Mouse (Mus musculus) hindbrain, embryonic 12.5 days (tissue): ENCODE data around the gene 4931409K22Rik. TPM values are rescaled to one million over a fixed set of nuclear protein-coding genes. Genes with fewer than 3 reads are reported as not detected.
A peak's percentile ranks its signal among the peaks of the same experiment; 100 is the strongest.

Experiments used
- ATAC-seq: fragments of 200-750 bp; cut with Nextera tagmentation; 2 replicates; pipeline ENCODE4 v1.8.0; 2017; ENCODE audit warnings: moderate TSS enrichment; ENCODE audit not compliant: low FRiP score
- H3K27ac ChIP-seq: fragments of 300-500 bp; sonication (generic); 2 replicates; pipeline ENCODE4 v1.5.1; 2016; ENCODE audit warnings: mild to moderate bottlenecking
- H3K27me3 ChIP-seq: fragments of 300-500 bp; sonication (generic); 2 replicates; pipeline ENCODE4 v1.6.1; 2016; ENCODE audit warnings: mild to moderate bottlenecking
- H3K36me3 ChIP-seq: fragments of 300-500 bp; sonication (generic); 2 replicates; pipeline ENCODE4 v1.6.1; 2016; ENCODE audit warnings: mild to moderate bottlenecking
- H3K4me1 ChIP-seq: fragments of 300-500 bp; sonication (generic); 2 replicates; pipeline ENCODE4 v1.6.1; 2016
- H3K4me2 ChIP-seq: fragments of 300-500 bp; sonication (generic); replicated peaks from 2 replicates; pipeline ENCODE4 v1.6.1; 2016; ENCODE audit warnings: mild to moderate bottlenecking
- H3K4me3 ChIP-seq: fragments of 300-500 bp; sonication (generic); 2 replicates; pipeline ENCODE4 v1.5.1; 2016; ENCODE audit warnings: mild to moderate bottlenecking
- H3K9ac ChIP-seq: fragments of 300-500 bp; sonication (generic); 2 replicates; pipeline ENCODE4 v1.6.1; 2016; ENCODE audit warnings: mild to moderate bottlenecking, moderate library complexity
- H3K9me3 ChIP-seq: fragments of 300-500 bp; sonication (generic); replicated peaks from 2 replicates; pipeline ENCODE4 v1.6.1; 2016; ENCODE audit warnings: mild to moderate bottlenecking
- WGBS: fragments of 180-500 bp; shearing (Covaris S2); methylation state at CpG from one replicate; pipeline ENCODE4 v1.1.7; 2016; 5-methylcytosine and 5-hydroxymethylcytosine counted together
- microRNA counts: library from miRNA; unstranded; fragments of <30 nt; microRNA quantifications from one replicate; lab custom pipeline; 2017
- microRNA-seq: library from miRNA; unstranded; fragments of <30 nt; microRNA quantifications from one replicate; pipeline ENCODE4, GENCODE M21; 2017
- polyA plus RNA-seq: library from polyadenylated mRNA; unstranded; fragments of >200 nt; fragmentation: Nextera tagmentation; extraction: Ambion mirVana; gene quantifications from 2 replicates; pipeline ENCODE4 v1.2.1, GENCODE M21; 2016

The 4931409K22Rik gene
- polyA plus RNA-seq, 1 experiment from 2014 or later = not detected

DNA sequence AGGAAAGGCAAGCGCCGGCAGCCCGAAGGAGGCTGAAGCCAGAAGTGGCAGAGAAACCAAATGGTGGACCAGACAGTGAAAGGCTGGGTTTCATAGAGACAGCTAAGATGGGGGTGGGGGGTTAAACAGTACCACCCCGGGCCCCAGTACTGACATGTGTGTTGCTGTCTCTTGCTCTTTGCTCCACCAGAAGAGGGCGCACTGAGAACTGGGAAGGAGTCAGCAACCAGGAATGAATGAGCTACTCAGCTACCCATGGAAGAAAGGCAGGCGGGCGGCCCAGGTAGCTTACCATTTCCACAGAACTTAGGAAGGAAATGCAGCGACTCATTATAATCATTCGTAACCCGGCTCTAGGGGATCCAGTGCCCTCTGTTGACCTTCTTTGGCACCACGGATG is 46.0 kb downstream of the 4931409K22Rik start:
- Histone ChIP-seq H3K9me3 (no peaks in the 10 kb centered on the region; the same call in 1 of the 2 replicates), H3K36me3 (no peaks in the 10 kb centered on the region; the same call in 1 of the 2 replicates), H3K4me1 (0 out of 2 replicates have a peak, but pooled peaks cover 2% of the 10 kb centered on the region), H3K9ac (no peak overlapping the region), H3K27ac (peak overlapping the region; percentile 35; the same call in 1 of the 2 replicates), H3K27me3 (peaks cover 4% of the 10 kb centered on the region), H3K4me2 (no peak overlapping the region), H3K4me3 (no peak overlapping the region)
- WGBS = 56% methylated on average over 11 of the region's 11 CpGs
- ATAC-seq = peak; percentile 46; the same call in 1 of the 2 replicates

DNA sequence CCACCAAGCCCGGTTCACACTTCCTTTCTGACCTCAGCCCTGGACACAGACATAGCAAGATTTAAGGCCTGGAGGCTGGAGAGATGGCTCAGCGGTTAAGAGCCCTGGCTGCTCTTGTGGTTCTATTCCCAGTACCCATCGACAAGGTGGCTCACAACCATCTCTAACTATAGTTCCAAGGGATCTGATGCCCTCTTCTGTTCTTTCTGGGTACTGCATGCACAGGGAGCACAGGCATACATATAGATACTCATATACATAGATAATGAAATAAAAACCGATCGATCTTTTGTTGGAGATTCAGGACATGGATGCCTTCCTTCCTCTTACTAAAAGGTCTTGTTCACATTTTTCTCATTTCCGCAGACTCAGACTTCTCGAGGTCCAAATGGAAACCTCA is 48.2 kb downstream of the 4931409K22Rik start:
- ATAC-seq = no peak
- WGBS = 93% methylated on average over 7 of the region's 7 CpGs
- Histone ChIP-seq H3K9me3 (no peaks in the 10 kb centered on the region; the same call in 1 of the 2 replicates), H3K4me2 (no peak overlapping the region), H3K27ac (no peak overlapping the region), H3K4me1 (peaks cover 12% of the 10 kb centered on the region), H3K4me3 (no peak overlapping the region), H3K36me3 (no peaks in the 10 kb centered on the region; the same call in 1 of the 2 replicates), H3K9ac (no peak overlapping the region), H3K27me3 (peaks cover 23% of the 10 kb centered on the region)

- Histone ChIP-seq H3K4me3 (no peak overlapping the region), H3K27me3 (peaks cover 27% of the 10 kb centered on the region), H3K36me3 (peaks cover 24% of the 10 kb centered on the region), H3K9ac (no peak overlapping the region), H3K4me2 (no peak overlapping the region), H3K4me1 (peaks cover 16% of the 10 kb centered on the region), H3K27ac (no peak overlapping the region), H3K9me3 (no peaks in the 10 kb centered on the region; the same call in 1 of the 2 replicates)
- ATAC-seq = no peak
- 42% methylated on average over 2 of the region's 2 CpGs for WGBS
These were observed 51.1 kb downstream of the 4931409K22Rik start for GRCm38 (mm10) chr5:24505513-24505912.

DNA sequence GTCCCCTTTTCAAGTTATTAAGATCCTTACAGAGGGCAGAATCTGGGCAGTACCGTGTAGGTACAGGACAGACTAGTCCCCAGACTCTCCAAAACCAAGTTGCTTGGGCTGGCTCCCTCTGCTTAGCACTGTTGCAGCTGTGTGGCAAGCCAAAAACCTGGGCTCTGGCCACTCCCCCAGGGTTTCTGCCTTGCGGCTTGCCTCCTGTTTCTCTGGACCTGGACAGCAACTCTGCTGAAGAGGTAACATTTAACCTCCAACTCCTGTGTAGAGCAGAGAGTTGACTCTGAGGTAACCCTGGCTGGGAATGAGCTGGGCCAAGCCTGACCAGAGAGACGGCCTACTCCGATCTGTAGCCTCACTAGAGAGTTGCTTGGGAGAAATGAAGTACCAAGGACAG is 53.8 kb downstream of the 4931409K22Rik start:
- Histone ChIP-seq H3K36me3 (peaks cover 46% of the 10 kb centered on the region), H3K4me3 (no peak overlapping the region), H3K27ac (no peak overlapping the region), H3K9me3 (no peaks in the 10 kb centered on the region), H3K27me3 (peaks cover 27% of the 10 kb centered on the region), H3K9ac (no peak overlapping the region), H3K4me2 (no peak overlapping the region), H3K4me1 (peaks cover 41% of the 10 kb centered on the region)
- 72% methylated on average over 4 of the region's 4 CpGs for WGBS
- ATAC-seq = no peak

GRCm38 (mm10) chr5:24500851-24501250 is 55.8 kb downstream of the 4931409K22Rik start:
- H3K4me1 ChIP-seq = peaks cover 60% of the 10 kb centered on the region
- no peak for ATAC-seq
- H3K27ac ChIP-seq = no peak overlapping the region
- no peak overlapping the region for H3K4me2 ChIP-seq
- 83% methylated on average over 11 of the region's 11 CpGs for WGBS
- H3K4me3 ChIP-seq = no peak overlapping the region
- H3K36me3 ChIP-seq = peaks cover 64% of the 10 kb centered on the region
- peaks cover 24% of the 10 kb centered on the region for H3K27me3 ChIP-seq
- H3K9ac ChIP-seq = no peak overlapping the region
- no peaks in the 10 kb centered on the region for H3K9me3 ChIP-seq

- Histone ChIP-seq H3K4me1 (peaks cover 64% of the 10 kb centered on the region), H3K9ac (no peak overlapping the region), H3K36me3 (peaks cover 72% of the 10 kb centered on the region), H3K4me2 (no peak overlapping the region), H3K9me3 (no peaks in the 10 kb centered on the region), H3K4me3 (no peak overlapping the region), H3K27ac (no peak overlapping the region), H3K27me3 (peaks cover 9% of the 10 kb centered on the region)
- WGBS = 26% methylated on average over 10 of the region's 10 CpGs
- peak; percentile 38; the same call in 1 of the 2 replicates for ATAC-seq
These were observed 57.5 kb downstream of the 4931409K22Rik start for GRCm38 (mm10) chr5:24499113-24499512.

- H3K36me3 ChIP-seq = peaks cover 81% of the 10 kb centered on the region
- no peak overlapping the region for H3K4me3 ChIP-seq
- H3K27me3 ChIP-seq = no peaks in the 10 kb centered on the region; the same call in 1 of the 2 replicates
- no peak overlapping the region for H3K9ac ChIP-seq
- H3K4me1 ChIP-seq = peaks cover 64% of the 10 kb centered on the region
- no peak overlapping the region for H3K27ac ChIP-seq
- no peak overlapping the region for H3K4me2 ChIP-seq
- no peak for ATAC-seq
- no peaks in the 10 kb centered on the region for H3K9me3 ChIP-seq
- WGBS = 62% methylated on average over 12 of the region's 12 CpGs
These were observed 59.1 kb downstream of the 4931409K22Rik start for GRCm38 (mm10) chr5:24497526-24497925.

DNA sequence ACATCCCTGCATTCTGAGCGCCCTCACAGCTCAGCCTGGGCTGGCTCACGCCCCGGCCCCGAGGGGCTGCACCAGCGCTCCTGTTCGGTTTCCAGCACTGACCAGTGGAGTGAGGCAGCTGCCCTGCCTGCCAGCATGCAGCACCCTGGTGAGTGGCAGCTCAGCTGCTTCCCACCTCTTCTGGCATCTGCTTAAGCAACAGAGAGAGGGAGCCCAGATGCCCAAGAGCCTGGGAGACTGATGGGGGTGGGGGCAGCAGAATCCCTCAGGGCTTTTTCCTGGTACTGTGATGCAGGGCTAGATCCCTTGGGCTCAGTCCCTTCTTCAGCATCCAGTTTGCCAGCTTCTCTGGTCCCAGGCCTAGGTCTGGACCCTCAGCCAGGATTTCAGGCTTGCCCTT is 59.9 kb downstream of the 4931409K22Rik start:
- H3K27me3 ChIP-seq = no peaks in the 10 kb centered on the region; the same call in 1 of the 2 replicates
- peaks cover 64% of the 10 kb centered on the region for H3K4me1 ChIP-seq
- no peak overlapping the region for H3K4me3 ChIP-seq
- H3K27ac ChIP-seq = peak overlapping the region; percentile 55; the same call in 1 of the 2 replicates
- H3K4me2 ChIP-seq = no peak overlapping the region
- no peaks in the 10 kb centered on the region for H3K9me3 ChIP-seq
- ATAC-seq = no peak
- WGBS = 50% methylated on average over 6 of the region's 6 CpGs
- H3K9ac ChIP-seq = no peak overlapping the region
- H3K36me3 ChIP-seq = peaks cover 82% of the 10 kb centered on the region

- Histone ChIP-seq H3K27me3 (no peaks in the 10 kb centered on the region; the same call in 1 of the 2 replicates), H3K4me3 (no peak overlapping the region), H3K4me1 (peaks cover 57% of the 10 kb centered on the region), H3K36me3 (peaks cover 80% of the 10 kb centered on the region), H3K27ac (peak overlapping the region; percentile 71; the same call in 1 of the 2 replicates), H3K9me3 (no peaks in the 10 kb centered on the region), H3K4me2 (no peak overlapping the region), H3K9ac (no peak overlapping the region)
- WGBS = 61% methylated on average over 15 of the region's 15 CpGs
- no peak for ATAC-seq
These were observed 61.6 kb downstream of the 4931409K22Rik start for GRCm38 (mm10) chr5:24495019-24495418.

MicroRNAs within 50 kb of the gene (microRNA counts, 519-probe panel; counts per million panel counts)
- 470 counts per million, percentile 58 among the panel's probes with 10 or more counts for microRNA mmu-miR-671-3p (lab: Ali Mortazavi, UCI)
- 470 counts per million, percentile 58 among the panel's probes with 10 or more counts for microRNA mmu-miR-671-5p (lab: Ali Mortazavi, UCI)

Small RNA genes within 50 kb of the gene (microRNA-seq; reads per million reads assigned to microRNA genes)
- gene Mir671 = 684 reads per million, percentile 70 among the genes with 10 or more reads in this experiment

Other genes starting within 250 kb of the 4931409K22Rik start
- 14.6 and 17.4 TPM in 2 replicates for gene Kcnh2, start 205.2 kb downstream of the 4931409K22Rik start, polyA plus RNA-seq
- gene Nos3, start 192.0 kb downstream of the 4931409K22Rik start, polyA plus RNA-seq = 8.8 and 9.0 TPM in 2 replicates
- 0.35 and 0.46 TPM in 2 replicates for gene Atg9b, start 164.7 kb downstream of the 4931409K22Rik start, polyA plus RNA-seq
- gene Abcb8, start 163.1 kb downstream of the 4931409K22Rik start, polyA plus RNA-seq = 38.7 and 43.5 TPM in 2 replicates
- gene Asic3, start 143.4 kb downstream of the 4931409K22Rik start, polyA plus RNA-seq = 1.0 and 1.2 TPM in 2 replicates
- 61.0 and 63.8 TPM in 2 replicates for gene Cdk5, start 133.3 kb downstream of the 4931409K22Rik start, polyA plus RNA-seq
- 38.1 and 39.9 TPM in 2 replicates for gene Slc4a2, start 133.0 kb downstream of the 4931409K22Rik start, polyA plus RNA-seq
- 109 and 113 TPM in 2 replicates for gene Fastk, start 111.5 kb downstream of the 4931409K22Rik start, polyA plus RNA-seq
- gene Tmub1, start 109.0 kb downstream of the 4931409K22Rik start, polyA plus RNA-seq = 32.6 and 36.7 TPM in 2 replicates
- 83.7 and 86.2 TPM in 2 replicates for gene Agap3, start 104.6 kb downstream of the 4931409K22Rik start, polyA plus RNA-seq
- 5.6 and 6.7 TPM in 2 replicates for gene Gbx1, start 29.6 kb downstream of the 4931409K22Rik start, polyA plus RNA-seq
- gene Asb10, start 15.8 kb downstream of the 4931409K22Rik start, polyA plus RNA-seq = 0.32 and 0.42 TPM in 2 replicates
- gene Abcf2, start 20.7 kb upstream of the 4931409K22Rik start, polyA plus RNA-seq = 108 and 110 TPM in 2 replicates
- gene Chpf2, start 29.9 kb upstream of the 4931409K22Rik start, polyA plus RNA-seq = 22.3 and 23.1 TPM in 2 replicates
- gene Smarcd3, start 67.6 kb upstream of the 4931409K22Rik start, polyA plus RNA-seq = 78.4 and 83.2 TPM in 2 replicates
- 40.3 and 42.3 TPM in 2 replicates for gene Nub1, start 128.7 kb upstream of the 4931409K22Rik start, polyA plus RNA-seq
- gene Wdr86, start 173.9 kb upstream of the 4931409K22Rik start, polyA plus RNA-seq = 17.7 and 21.0 TPM in 2 replicates
- 4.7 TPM in 1 of 2 replicates, not detected in the other for gene Crygn, start 201.2 kb upstream of the 4931409K22Rik start, polyA plus RNA-seq